Mouse (Mus musculus): Measurements from ENCODE around the gene Wfikkn1.

The Wfikkn1 gene

DNA sequence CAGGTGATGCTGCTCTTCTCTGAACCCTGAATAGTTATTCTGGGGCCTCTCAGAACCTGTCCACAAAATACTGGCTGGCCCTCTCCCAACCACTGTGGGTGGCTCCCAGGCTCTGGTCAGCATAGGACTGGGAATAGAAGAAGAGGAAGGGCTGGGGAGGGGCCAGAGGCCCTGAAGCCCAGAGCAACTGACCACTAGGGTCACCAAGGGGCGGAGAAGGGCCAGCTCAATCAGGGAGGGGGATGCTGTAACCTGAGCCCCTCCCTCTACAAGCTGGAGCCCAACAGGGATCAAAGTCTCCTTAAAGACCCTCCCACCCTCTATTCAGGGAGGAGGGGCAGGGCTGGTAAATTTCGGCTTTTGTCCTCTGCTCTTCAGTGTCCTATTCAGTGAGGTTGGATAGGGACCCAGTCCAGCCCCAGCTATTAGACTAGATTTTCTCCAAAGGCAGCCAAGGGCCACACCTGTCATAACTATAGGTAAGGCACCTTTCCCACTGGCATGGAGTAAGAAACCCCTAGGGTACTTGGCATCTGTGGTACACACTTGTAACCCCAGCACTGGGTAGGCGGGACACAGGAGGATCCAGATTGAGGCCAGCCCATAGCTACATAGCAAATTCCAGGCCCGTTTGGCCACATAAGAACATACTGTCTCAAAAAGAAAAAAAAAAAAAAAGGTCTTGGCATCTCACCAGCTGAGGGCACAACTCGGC is at the start of gene Wfikkn1:
TSS of gene Wfikkn1 (minus strand) at position 663 of the 715 bp plus-strand sequence.
- DNase-seq (ENCODE audit: low read depth in 1 of 2, low spot score in 2 of 2), result no peak

GRCm38 (mm10) chr17:25925348-25925747 is 44.7 kb upstream of the Wfikkn1 start:
- DNase-seq (ENCODE audit: low read depth in 1 of 2, low spot score in 2 of 2), result no peak

DNA sequence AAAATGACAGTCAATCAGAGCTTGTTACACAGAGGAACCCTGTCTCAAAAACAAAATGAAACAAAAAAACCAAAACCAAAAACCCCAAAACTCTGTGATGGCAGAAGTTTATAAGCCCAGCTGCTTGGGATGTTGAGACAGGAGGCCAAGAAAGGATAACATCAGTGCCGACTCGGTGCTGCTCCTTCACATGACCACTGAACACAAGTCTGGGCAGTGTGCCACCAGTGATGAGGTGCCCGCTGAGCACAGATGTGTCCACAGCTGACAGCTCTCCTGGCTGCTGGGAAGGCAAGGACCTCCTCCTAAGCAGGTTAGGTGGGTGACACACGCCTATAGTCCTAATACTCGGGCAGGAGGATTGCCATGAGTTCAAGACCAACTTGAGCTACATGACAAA is 41.5 kb upstream of the Wfikkn1 start:
- no peak for DNase-seq (ENCODE audit: low read depth in 1 of 2, low spot score in 2 of 2)

DNA sequence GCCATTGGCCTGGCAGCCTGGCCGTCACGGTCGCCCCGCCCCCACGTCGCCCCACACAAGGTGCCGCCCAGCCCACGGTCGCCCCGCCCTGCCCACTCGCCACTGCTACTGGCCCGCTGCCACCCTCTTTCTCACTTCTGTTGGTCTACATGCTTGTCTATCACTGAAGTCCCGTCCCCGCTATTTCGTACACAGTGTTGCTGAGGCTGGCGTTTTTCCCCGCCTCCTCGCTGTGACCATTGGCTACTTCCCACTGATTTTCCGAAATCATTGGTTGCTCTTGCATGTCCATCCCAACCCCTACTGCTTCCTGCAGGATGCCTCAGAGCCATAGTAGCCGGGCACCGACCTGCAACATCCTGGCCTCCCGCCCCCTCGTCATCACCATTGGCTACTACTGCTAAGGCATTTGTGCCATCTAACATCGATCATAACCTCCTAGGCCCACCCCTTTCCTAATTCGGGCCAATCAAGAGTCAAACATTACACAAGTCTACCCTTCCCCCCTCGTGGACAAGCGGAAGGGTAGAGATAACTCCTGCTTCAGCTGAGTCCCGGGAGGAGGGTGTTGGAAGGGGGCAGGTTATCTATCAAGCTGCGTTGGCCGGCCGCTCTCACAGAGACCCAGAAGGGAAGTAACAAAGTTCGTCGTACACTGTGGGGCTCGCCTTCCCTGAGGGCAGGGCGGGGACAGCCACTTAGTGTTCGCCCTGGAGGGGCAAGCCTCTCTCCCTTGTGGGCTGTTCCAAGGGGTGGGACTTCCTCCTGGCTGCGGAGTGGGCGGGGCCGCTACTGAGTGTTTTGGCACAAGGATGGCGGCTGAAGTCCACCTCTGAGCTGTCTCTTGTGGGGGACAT is 39.4 kb upstream of the Wfikkn1 start:
- peak; percentile 98 to 99 for DNase-seq (ENCODE audit: low read depth in 1 of 2, low spot score in 2 of 2)

- DNase-seq (ENCODE audit: low read depth in 1 of 2, low spot score in 2 of 2), result no peak
These were observed 38.6 kb upstream of the Wfikkn1 start, which contains the start of gene Rab40c for GRCm38 (mm10) chr17:25919144-25919785. Gene Rab40c (minus strand): TSS chr17:25919727.

DNA sequence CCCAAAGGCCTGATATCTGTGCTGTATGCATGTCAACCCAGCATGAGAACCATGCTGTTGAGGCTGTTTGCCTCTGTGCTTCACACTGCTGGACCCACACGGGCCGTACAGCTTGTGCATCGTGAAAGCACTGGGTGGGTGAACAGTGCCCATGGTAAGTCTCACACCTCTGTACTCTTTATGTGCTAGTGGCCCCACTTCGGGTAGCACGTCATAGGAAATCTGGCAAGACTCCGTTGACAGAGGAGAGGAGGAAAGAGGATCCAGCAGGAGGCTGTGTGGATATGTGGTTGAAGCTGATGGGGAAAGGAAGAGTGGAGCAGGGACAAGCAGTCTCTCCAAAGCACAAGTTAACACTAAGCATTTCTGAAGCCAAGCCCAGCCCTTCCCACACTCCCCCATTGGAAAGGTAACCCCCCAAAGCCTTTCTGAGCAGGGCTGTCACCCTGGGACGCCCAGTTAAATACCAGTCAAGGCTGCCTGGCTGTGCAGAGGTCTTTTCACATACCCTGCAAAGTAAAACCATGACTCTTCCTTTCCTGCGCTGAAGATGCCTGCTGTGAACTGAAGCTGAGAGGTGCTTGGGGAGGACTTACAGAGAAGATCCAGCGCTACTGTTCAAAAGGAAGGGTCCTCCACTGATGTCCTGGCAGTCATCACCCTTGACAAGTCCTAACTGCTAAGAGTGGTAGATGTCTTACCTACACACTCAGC is 37.5 kb upstream of the Wfikkn1 start:
- no peak for DNase-seq (ENCODE audit: low read depth in 1 of 2, low spot score in 2 of 2)

DNA sequence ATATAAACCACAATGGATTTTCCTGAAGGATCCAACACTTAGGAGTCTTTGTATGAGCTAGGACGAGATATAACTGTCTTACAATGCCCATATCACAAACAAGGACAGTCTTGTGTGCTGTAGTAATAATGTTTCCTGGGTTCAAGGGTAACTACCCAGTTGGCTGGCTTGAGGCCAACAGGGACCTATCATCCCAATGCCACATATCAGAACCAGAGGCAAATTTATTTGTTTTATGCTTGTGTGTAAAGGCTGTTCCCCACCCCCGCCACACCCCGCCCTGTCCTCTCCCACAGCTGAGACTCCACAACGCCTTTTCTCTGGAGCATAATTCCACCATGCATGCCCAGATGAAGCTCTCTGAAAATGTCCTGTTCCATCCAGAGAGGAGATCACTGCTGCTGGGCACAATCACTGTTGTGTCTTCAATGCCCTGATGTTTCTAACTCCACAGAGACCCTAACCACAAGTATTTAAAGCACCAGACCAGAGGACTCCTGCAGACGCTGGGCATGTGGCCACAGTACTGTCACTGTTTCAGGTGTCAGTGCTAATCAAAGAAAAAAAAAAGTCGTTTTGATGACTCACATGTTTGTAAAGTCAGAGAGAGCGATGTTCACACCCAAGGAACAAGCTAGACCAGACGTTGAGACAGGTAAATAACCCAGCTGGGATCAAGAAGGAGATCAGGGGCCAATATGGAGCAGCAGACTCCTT is 36.4 kb upstream of the Wfikkn1 start:
- no peak for DNase-seq (ENCODE audit: low read depth in 1 of 2, low spot score in 2 of 2)

- no peak for DNase-seq (ENCODE audit: low read depth in 1 of 2, low spot score in 2 of 2)
These were observed 33.6 kb upstream of the Wfikkn1 start for GRCm38 (mm10) chr17:25914295-25914694.

DNA sequence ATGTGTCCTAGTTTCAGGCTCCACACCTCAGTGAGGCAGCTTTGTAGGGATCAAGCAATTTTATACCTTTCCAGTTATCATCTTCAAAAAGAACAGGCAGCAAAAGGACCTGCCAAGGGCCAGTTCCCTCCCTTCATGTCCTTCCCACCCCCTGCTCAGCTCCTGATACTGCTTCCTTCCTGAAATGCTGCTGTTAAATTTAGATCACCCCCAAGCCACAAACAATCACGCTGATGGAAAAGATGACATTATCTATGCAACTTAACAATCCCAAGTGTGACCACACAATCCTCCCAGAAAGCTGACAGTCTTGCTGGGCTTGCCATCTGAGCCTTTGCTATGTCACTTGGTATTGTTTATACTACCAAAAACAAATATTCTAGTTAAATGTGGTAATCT is 33.2 kb upstream of the Wfikkn1 start:
- no peak for DNase-seq (ENCODE audit: low read depth in 1 of 2, low spot score in 2 of 2)

DNA sequence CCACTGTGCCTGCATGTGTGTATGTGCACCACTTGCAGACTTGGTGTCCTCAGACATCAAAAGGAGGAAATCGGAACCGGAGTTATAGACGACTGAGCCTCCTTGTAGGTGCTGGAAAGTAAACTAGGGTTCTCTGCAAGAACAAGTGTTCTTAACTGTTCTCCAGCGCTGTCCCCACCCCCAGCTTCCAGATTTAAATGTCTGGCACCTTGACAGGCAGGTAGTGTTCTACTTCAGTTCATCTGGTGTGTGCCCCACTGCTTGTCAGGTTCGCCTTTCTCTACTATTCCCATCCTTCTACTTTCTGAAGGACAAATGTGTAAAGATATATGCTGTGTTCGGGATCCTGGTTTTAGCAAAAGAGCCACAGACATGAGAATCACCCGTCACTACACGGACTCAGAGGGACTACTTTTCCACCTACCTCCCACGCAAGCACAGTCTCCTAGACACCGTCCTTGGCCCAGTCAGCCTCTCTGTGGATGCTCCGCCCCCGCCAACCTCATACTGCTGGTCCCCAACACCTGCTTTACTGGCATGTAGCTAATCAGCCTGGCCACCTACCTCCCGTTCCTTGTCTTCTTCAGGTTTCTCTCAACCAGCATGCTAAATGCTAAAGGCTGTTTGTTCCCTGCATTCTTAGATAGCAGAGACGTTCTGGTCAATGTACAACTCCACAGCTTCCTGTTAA is 32.7 kb upstream of the Wfikkn1 start:
- DNase-seq (ENCODE audit: low read depth in 1 of 2, low spot score in 2 of 2), result no peak

DNA sequence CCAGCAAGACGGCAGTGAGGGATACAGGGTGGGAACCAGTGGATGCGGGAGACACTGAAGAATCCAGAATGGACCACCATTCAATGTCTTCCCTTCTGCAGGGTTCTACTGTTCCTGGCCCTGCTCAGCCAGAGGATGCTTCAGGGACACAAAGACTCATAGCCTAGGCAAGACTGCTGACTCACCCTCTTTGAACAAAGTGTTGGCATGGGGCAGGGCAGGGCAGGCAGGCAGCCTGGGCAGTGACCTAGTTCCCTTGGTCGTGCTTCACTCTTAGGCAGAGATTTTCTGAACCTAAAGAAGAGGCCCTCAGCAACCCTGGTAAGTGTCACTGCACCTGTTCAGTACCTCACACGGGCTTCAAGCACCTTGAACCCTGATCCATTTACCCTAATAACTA is 31.2 kb upstream of the Wfikkn1 start:
- no peak for DNase-seq (ENCODE audit: low read depth in 1 of 2, low spot score in 2 of 2)

GRCm38 (mm10) chr17:25907640-25908039 is 27.0 kb upstream of the Wfikkn1 start:
- no peak for DNase-seq (ENCODE audit: low read depth in 1 of 2, low spot score in 2 of 2)

- DNase-seq (ENCODE audit: low read depth in 1 of 2, low spot score in 2 of 2), result no peak
These were observed 22.4 kb upstream of the Wfikkn1 start for GRCm38 (mm10) chr17:25903061-25903460.

- DNase-seq (ENCODE audit: low read depth in 1 of 2, low spot score in 2 of 2), result no peak
These were observed 19.5 kb upstream of the Wfikkn1 start for GRCm38 (mm10) chr17:25900193-25900592.

DNA sequence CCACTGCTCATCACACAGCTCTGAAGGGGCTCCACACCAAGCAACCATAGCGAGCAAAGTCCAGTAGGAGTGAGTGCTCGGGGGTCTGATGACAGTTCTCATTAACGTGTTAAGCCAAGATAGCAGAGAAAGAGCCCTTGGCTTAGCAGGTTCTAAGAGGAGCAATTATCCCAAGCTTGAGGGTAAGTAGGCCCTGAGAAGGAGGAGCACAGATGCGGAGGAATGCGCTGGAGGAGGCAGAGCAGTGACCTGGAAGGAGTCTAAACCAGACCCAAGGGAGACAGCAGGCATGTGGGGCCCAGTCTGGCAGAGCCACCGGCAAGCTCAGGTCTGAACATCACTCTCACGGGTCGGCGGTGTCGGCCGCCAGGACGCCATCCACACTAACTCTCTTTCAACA is 15.2 kb upstream of the Wfikkn1 start:
- no peak for DNase-seq (ENCODE audit: low read depth in 1 of 2, low spot score in 2 of 2)

GRCm38 (mm10) chr17:25895415-25895814 is 14.8 kb upstream of the Wfikkn1 start:
- DNase-seq (ENCODE audit: low read depth in 1 of 2, low spot score in 2 of 2), result no peak

DNA sequence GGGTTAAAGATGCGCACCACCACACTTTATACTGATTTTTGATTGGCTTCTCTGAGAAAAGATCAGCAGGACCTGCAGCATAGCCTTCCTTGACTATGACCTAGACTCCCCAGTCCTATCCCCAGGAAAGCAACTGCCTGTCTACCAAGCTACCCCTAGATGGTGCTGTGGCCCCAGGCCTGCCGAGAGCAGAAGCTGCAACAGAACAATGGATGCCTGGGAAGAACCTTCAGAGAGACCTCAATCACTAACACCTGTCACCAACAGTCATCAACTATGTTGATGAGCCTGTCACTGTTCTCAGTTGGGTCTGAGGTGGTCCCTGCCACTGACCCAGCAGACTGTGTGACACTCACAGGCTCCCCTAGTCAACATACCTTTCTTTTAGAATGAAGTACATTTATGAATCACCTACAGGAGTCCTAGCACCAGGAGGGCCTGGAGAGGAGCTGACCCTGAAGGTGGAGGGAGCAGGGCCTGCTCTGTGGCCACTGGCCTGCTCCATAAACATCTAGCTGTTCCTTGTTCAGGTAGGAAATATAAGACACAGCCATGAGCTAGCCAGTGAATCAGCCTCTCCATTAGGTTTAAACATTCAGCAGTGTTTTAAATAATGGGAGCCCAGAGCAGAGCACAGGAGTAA is 13.4 kb upstream of the Wfikkn1 start:
- DNase-seq (ENCODE audit: low read depth in 1 of 2, low spot score in 2 of 2), result peak in 1 of 2 experiments; percentile 44

DNA sequence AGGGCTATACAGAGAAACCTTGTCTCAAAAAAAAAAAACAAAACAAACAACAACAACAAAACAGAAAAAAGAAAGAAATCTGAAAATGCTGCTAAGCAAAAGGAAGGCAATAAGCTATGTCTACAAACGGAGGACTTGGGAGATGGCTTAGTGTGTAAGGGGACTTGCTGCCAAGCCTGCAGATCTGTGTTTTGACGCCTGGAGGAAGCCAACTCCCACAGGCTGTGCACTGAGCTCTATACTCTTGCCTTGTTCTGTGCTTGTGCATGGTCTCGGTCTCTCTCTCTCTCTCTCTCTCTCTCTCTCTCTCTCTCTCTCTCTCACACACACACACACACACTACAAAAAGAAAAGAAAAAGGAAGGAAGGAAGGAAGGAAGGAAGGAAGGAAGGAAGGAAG is 8.2 kb upstream of the Wfikkn1 start:
- no peak for DNase-seq (ENCODE audit: low read depth in 1 of 2, low spot score in 2 of 2)

DNA sequence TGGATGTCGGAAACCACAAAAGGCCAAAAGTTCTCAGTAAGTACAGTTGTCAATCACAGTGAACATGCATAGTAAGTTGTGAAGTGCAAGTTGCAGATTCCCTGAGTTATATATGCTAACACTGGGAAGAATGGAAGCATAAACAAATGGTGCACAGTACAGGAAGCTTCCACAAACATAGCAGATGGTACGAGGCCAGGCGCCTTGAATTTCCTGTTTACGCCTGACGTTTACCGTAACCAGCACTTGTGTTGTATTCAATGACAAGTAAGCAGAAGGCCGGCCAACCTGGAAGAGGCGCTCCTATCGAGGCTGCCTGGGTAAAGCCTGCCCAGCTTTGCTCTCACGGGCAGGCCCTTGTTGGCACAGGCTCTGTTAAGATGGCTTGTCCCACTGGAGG is 6.8 kb upstream of the Wfikkn1 start:
- DNase-seq (ENCODE audit: low read depth in 1 of 2, low spot score in 2 of 2), result no peak

DNA sequence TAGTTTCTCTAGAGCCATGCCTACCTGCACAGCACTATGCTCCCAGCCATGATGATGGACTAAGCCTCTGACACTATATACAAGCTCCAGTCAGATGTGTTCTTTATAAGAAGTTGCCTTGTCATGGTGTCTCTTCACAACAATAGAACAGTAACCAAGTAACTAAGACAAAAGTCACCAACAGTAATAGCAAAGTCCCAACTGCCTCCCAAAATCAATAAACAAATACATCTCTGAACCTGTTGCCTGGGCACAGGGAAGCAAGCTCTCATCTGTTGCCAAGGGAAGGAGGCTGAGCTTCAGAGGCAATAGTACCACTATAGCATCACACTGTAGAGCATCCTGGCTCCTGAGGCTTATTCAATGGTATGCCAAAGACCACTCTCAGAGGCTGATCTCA is 6.1 kb upstream of the Wfikkn1 start:
- no peak for DNase-seq (ENCODE audit: low read depth in 1 of 2, low spot score in 2 of 2)

All from monocyte, adult 2 months (primary cell).